Mouse (Mus musculus): ENCODE measurements around the gene Lrrc61.

DNA sequence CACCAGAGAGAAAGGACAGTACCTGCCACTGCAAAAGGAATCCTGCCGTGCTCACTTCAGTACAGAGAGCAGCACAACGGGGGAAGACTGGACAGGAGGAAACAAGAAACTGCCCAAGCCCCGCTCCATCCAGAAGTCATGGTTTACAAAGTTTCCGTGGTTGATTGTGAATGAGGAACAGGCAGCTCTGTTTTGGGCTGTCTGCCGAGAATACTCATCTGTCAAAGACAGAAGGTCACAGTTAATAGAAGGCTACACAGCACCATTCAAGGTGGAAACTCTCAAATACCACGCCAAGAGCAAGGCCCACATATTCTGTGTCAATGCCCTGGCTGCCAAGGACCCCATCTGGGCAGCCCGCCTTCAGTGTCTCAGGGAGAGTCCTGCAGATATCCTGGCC, 42.7 kb upstream of the Lrrc61 start:
- TF ChIP-seq CTCF (IDR thresholded peaks at IDR 0.05; ENCODE audit: extremely low read depth, insufficient read depth, low read length) (no peak), POLR2A (IDR thresholded peaks at IDR 0.05; ENCODE audit: extremely low read depth, insufficient read depth, low read length) (no peak)

Data from cortical plate, adult 2 months (tissue).